Mouse (Mus musculus): ENCODE data around the gene 1700010I14Rik.

DNA sequence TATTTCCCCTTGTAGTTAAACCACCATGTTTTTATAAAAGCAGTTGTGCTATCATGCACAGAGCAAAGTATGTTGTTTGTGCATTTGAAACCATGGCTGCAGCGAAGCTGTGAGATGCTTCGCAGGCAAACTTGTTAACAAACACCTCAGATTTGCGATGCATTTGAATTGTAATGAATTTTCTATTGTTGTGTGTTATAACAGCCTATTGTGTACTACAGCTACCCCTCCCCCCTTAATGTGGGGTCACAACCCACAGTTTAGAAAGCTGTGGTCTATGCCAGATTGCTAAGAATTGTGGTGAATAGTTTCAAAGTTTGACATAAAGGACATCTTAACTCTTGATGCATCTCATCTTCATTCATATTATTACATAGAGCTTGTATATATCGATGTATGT, 27.7 kb upstream of the 1700010I14Rik start:
- TF ChIP-seq CTCF (IDR thresholded peaks at IDR 0.05; ENCODE audit: low read depth) (no peak), EP300 (IDR thresholded peaks at IDR 0.05; ENCODE audit: low read depth) (no peak)

Data from liver, postnatal 0 days (tissue).